Mouse (Mus musculus) mature B cell (primary cell): ENCODE results near the gene Olfr850.

ENCODE experiments used
- in situ Hi-C: fragments of 300-500 bp; cut with MboI; formaldehyde crosslinking; loops from 2 replicates; pipeline ENCODE4 v1.14.3; 2019

The Olfr850 gene

GRCm38 (mm10) chr9:19478148-19478547, at the start of gene Olfr850:
Olfr850 (minus strand) TSS chr9:19478248.
- in situ Hi-C loops, result no loop called here

GRCm38 (mm10) chr9:19492995-19493394, 14.9 kb upstream of the Olfr850 start, which contains the start of gene Olfr851:
Olfr851 (plus strand) TSS chr9:19493295.
- in situ Hi-C loops, result no loop called here

GRCm38 (mm10) chr9:19439966-19440365, 38.1 kb downstream of the Olfr850 start, which contains the start of gene Olfr849:
Olfr849 (plus strand) TSS chr9:19440266.
- in situ Hi-C loops, result no loop called here
